Mouse (Mus musculus) lung, postnatal 0 days (tissue): ENCODE data around the gene Naxd.

Source experiments
- CTCF ChIP-seq: IDR thresholded peaks from 2 replicates; pipeline ENCODE4 v1.5.1; 2016; ENCODE audit warnings: antibody characterized with exemption, mild to moderate bottlenecking
- EP300 ChIP-seq: IDR thresholded peaks from 2 replicates; pipeline ENCODE4 v1.6.1; 2016; ENCODE audit warnings: antibody characterized with exemption, mild to moderate bottlenecking, control low read depth

DNA sequence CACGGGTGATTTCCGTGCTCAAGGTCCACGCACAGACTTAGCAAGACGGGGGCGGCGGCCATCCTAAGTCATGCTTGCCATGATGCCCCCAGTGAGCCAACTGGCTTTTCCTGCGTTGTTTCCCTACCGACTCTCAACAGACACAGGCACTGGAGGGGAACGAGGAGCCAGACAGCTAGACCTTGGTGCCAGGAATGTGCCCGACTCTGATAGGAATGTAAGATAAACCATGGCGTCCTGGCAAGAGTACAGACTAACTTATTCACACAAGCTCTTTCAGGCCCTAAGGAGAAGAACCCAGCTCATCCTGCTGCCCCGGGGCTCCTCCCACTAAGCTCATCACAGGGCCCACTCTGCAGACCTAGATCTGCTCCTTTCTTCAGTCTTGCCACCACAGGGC lies 44.7 kb downstream of the Naxd start:
- no peak for TF ChIP-seq CTCF
- no peak for TF ChIP-seq EP300
